Mouse (Mus musculus) left cerebral cortex, postnatal 10 days (tissue): ENCODE measurements around the gene Gm266. TPM values are rescaled to one million over a fixed set of nuclear protein-coding genes. Genes with fewer than 3 reads are reported as not detected.

Experiments used
- DNase-seq, 2 experiments: peaks; one replicate each; pipeline ENCODE4 v3.0.0; 2021 to 2022; ENCODE audit warnings: low spot score in 2 of 2, mixed read lengths in 1 of 2; ENCODE audit errors: extremely low spot score in 1 of 2
- intact Hi-C: fragments of 180-260 bp; cut with DNase I; formaldehyde crosslinking; loops from one replicate; pipeline ENCODE4 v1.15.1; 2025
- total RNA-seq, 2 experiments: library from RNA; stranded (reverse); gene quantifications; 2 replicates each; pipeline ENCODE4 v1.2.3; 2021

Gene Gm266
- total RNA-seq, 2 experiments from 2014 or later, result 4.0 TPM

- DNase-seq, result no peak
- intact Hi-C loops, result no loop called here
Measured at GRCm38 (mm10) chr12:111507001-111507400, 21.4 kb upstream of the Gm266 start.

GRCm38 (mm10) chr12:111504904-111505303, 19.3 kb upstream of the Gm266 start:
- peak; percentile 92 to 94 for DNase-seq
- intact Hi-C loops, result no loop called here

GRCm38 (mm10) chr12:111503571-111503970, 17.9 kb upstream of the Gm266 start:
- intact Hi-C loops, result no loop called here
- no peak for DNase-seq

GRCm38 (mm10) chr12:111503063-111503567, 17.5 kb upstream of the Gm266 start:
- intact Hi-C loops, result no loop called here
- DNase-seq, result peak in 1 of 2 experiments; percentile 30

GRCm38 (mm10) chr12:111500725-111501124, 15.1 kb upstream of the Gm266 start:
- no peak for DNase-seq

GRCm38 (mm10) chr12:111499617-111500016, 14.0 kb upstream of the Gm266 start:
- intact Hi-C loops, result no loop called here
- DNase-seq, result no peak

More at GRCm38 (mm10) chr12:111500725-111501124, 15.1 kb upstream of the Gm266 start:
- intact Hi-C loops, result no loop called here

- intact Hi-C loops, result no loop called here
- DNase-seq, result no peak
Measured at GRCm38 (mm10) chr12:111497076-111497475, 11.5 kb upstream of the Gm266 start.

GRCm38 (mm10) chr12:111494931-111495330, 9.3 kb upstream of the Gm266 start:
- intact Hi-C loops, result no loop called here
- no peak for DNase-seq

- intact Hi-C loops, result no loop called here
- no peak for DNase-seq
Measured at GRCm38 (mm10) chr12:111489261-111489865, 3.7 kb upstream of the Gm266 start.

- no peak for DNase-seq
- intact Hi-C loops, result no loop called here
Measured at GRCm38 (mm10) chr12:111486455-111486854, 832 bp upstream of the Gm266 start.

GRCm38 (mm10) chr12:111485046-111485651, 474 bp downstream of the Gm266 start:
- DNase-seq, result no peak
- intact Hi-C loops, result no loop called here

- intact Hi-C loops, result no loop called here
- no peak for DNase-seq
Measured at GRCm38 (mm10) chr12:111479917-111480316, 5.7 kb downstream of the Gm266 start.

- intact Hi-C loops, result no loop called here
- no peak for DNase-seq
Measured at GRCm38 (mm10) chr12:111478924-111479323, 6.7 kb downstream of the Gm266 start.

GRCm38 (mm10) chr12:111474893-111475643, 10.6 kb downstream of the Gm266 start:
- DNase-seq, result peak; percentile 43 to 78
- intact Hi-C loops, result no loop called here

- intact Hi-C loops, result no loop called here
- no peak for DNase-seq
Measured at GRCm38 (mm10) chr12:111474384-111474783, 11.2 kb downstream of the Gm266 start.

- intact Hi-C loops, result no loop called here
- DNase-seq, result no peak
Measured at GRCm38 (mm10) chr12:111472886-111473285, 12.7 kb downstream of the Gm266 start.

GRCm38 (mm10) chr12:111471721-111472120, 13.9 kb downstream of the Gm266 start:
- no peak for DNase-seq
- intact Hi-C loops, result no loop called here

- intact Hi-C loops, result no loop called here
Measured at GRCm38 (mm10) chr12:111471119-111471518, 14.5 kb downstream of the Gm266 start.

GRCm38 (mm10) chr12:111469507-111469906, 16.1 kb downstream of the Gm266 start:
- intact Hi-C loops, result no loop called here
- peak; percentile 26 to 80 for DNase-seq

More at GRCm38 (mm10) chr12:111471119-111471518, 14.5 kb downstream of the Gm266 start:
- no peak for DNase-seq

- DNase-seq, result no peak
- intact Hi-C loops, result no loop called here
Measured at GRCm38 (mm10) chr12:111468206-111468605, 17.4 kb downstream of the Gm266 start.
